Mouse (Mus musculus) B cell, adult 62 days (primary cell): ENCODE results near the gene Ankrd28. TPM values are rescaled to one million over a fixed set of nuclear protein-coding genes. Genes with fewer than 3 reads are reported as not detected.

Source experiments
- total RNA-seq: library from RNA; stranded (reverse); gene quantifications from 4 replicates; pipeline ENCODE4 v1.2.4, GENCODE M21; 2023

The Ankrd28 gene
- total RNA-seq: 39.7 to 46.3 TPM (median 40.5 TPM) in 4 replicates

GRCm38 (mm10) chr14:31830571-31831369, at the start of gene Ankrd28:
Gene Ankrd28 (minus strand): TSS chr14:31830651.

Other genes starting within 250 kb of the Ankrd28 start
- gene Colq, start 239.3 kb downstream of the Ankrd28 start, total RNA-seq: 3.1 to 4.0 TPM (median 3.6 TPM) in 4 replicates
- gene Gm49387, start 189.8 kb downstream of the Ankrd28 start, total RNA-seq: 1.0 TPM in 1 of 4 replicates, not detected in the others
- 15.6 to 17.3 TPM (median 16.9 TPM) in 4 replicates for gene Btd, start 189.6 kb downstream of the Ankrd28 start, total RNA-seq
- gene Hacl1, start 189.4 kb downstream of the Ankrd28 start, total RNA-seq: 7.5 to 12.2 TPM (median 9.3 TPM) in 4 replicates
- gene Galnt15, start 198.3 kb upstream of the Ankrd28 start, total RNA-seq: 0.15 TPM in 1 of 4 replicates, not detected in the others